Mouse (Mus musculus): ENCODE measurements around the gene Elf2. TPM values are rescaled to one million over a fixed set of nuclear protein-coding genes. Genes with fewer than 3 reads are reported as not detected.
"Not testable (repeated sequence)": the region's sequence is repeated elsewhere in the genome, so short reads cannot be mapped to it uniquely, and the experiment has no call there.

Gene Elf2
- polyA plus RNA-seq, 1 experiment from 2014 or later: 22.3 TPM

DNA sequence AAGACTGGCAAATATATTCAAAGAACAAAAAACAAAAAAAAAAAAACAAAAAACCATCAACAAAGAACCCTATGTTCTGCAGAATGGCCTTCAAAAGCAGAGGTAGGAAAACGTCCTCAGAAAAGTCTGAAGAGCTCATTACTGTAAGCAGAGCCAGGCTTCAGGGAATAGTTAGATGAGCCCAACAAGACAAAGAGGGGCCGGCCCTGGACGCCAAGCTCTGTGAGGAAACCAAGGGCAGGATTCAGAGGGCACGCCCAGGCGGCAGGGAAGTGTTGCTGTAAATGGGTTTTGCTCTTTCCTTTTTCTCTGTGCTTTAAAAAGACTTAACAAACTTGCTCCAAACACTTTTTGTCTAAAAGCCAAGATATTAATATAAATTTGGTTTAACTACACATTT lies 12.6 kb downstream of the Elf2 start:
- WGBS (ENCODE audit: insufficient replicate concordance): 76% methylated on average over 5 of the region's 5 CpGs
- peaks cover 34% of the 10 kb centered on the region for H3K36me3 ChIP-seq (replicated peaks)

DNA sequence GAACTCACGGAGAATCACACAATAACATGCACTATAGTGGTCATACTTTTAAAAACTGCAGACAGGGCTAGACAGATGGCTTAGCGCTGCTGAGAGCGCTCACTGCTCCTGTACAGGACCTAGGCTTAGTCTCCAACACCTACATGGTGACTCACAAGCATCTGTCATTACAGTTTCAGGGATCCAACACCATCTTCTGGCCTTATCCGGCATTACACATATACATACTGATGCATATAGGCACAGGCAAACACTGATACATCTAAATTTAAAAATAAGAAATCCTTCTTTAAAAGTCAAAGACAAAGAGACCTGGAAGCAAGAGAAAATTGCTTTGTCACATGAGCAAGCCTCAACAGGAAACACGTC lies 13.1 kb downstream of the Elf2 start:
- no peaks in the 10 kb centered on the region; the same call in 1 of the 2 replicates for H3K9me3 ChIP-seq (replicated peaks)
- no peak overlapping the region for H3K4me2 ChIP-seq
- peaks cover 24% of the 10 kb centered on the region for H3K4me1 ChIP-seq (replicated peaks)
- H3K27me3 ChIP-seq: no peaks in the 10 kb centered on the region
- 89% methylated on average over 5 of the region's 5 CpGs for WGBS (ENCODE audit: insufficient replicate concordance)
- H3K27ac ChIP-seq (replicated peaks): no peak overlapping the region
- H3K4me3 ChIP-seq (replicated peaks): no peak overlapping the region
- ATAC-seq (ENCODE audit: insufficient read depth): no peak
- no peak overlapping the region for H3K9ac ChIP-seq
- H3K36me3 ChIP-seq (replicated peaks): peaks cover 37% of the 10 kb centered on the region

More for the DNA sequence above, 12.6 kb downstream of the Elf2 start:
- H3K4me3 ChIP-seq (replicated peaks): no peak overlapping the region
- H3K27ac ChIP-seq (replicated peaks): no peak overlapping the region
- H3K27me3 ChIP-seq: no peaks in the 10 kb centered on the region
- H3K9me3 ChIP-seq (replicated peaks): no peaks in the 10 kb centered on the region; the same call in 1 of the 2 replicates
- ATAC-seq (ENCODE audit: insufficient read depth): no peak
- no peak overlapping the region for H3K4me2 ChIP-seq
- no peak overlapping the region for H3K9ac ChIP-seq
- peaks cover 24% of the 10 kb centered on the region for H3K4me1 ChIP-seq (replicated peaks)

DNA sequence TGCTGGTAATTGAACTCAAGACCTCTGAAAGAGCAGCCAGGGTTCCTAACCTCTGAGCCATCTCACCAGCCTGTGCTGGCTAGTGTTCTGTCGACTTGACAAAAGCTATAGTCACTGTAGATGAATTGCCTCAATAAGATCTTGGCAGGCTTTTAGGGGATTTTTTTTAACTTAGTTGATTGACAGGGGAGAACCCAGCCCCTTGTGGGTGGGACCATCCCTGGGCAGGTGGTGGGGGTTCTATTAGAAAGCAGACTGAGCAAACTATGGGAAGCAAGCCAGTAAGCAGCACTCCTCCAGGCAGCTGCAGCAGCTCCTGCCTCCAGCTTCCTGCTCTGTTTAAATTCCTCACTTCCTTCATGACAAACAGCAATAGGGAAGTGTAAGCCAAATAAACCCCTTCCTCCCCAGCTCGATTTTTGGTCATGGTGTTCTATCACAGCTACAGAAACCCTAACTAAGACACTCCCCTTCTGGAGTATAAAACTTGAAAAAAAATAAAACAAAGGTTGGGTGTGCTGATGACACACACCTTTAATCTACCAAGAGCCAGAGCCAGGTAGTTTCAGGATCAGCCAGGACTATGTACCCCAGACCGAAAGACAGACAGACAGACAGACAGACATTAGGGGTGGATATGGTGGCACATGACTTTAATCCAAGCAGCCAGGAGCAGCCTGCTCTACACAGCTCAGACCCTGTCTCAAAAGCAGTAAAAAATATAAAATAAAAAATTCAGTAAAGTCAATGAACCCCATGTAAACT lies 13.6 kb downstream of the Elf2 start:
- WGBS (ENCODE audit: insufficient replicate concordance): 63% methylated on average over 3 of the region's 3 CpGs
- no peak overlapping the region for H3K4me3 ChIP-seq (replicated peaks)
- no peak overlapping the region for H3K27ac ChIP-seq (replicated peaks)
- H3K27me3 ChIP-seq: no peaks in the 10 kb centered on the region
- no peak overlapping the region for H3K9ac ChIP-seq
- no peak for ATAC-seq (ENCODE audit: insufficient read depth)
- peaks cover 42% of the 10 kb centered on the region for H3K36me3 ChIP-seq (replicated peaks)
- no peak overlapping the region for H3K4me2 ChIP-seq
- H3K4me1 ChIP-seq (replicated peaks): peaks cover 24% of the 10 kb centered on the region
- no peaks in the 10 kb centered on the region; the same call in 1 of the 2 replicates for H3K9me3 ChIP-seq (replicated peaks)

GRCm38 (mm10) chr3:51325475-51325874 lies 15.0 kb downstream of the Elf2 start:
- Histone ChIP-seq H3K36me3 (replicated peaks) (peaks cover 55% of the 10 kb centered on the region), H3K27me3 (no peaks in the 10 kb centered on the region), H3K4me3 (replicated peaks) (no peak overlapping the region), H3K4me1 (replicated peaks) (peaks cover 19% of the 10 kb centered on the region), H3K4me2 (no peak overlapping the region), H3K9me3 (replicated peaks) (no peaks in the 10 kb centered on the region; the same call in 1 of the 2 replicates), H3K9ac (no peak overlapping the region), H3K27ac (replicated peaks) (no peak overlapping the region)
- no peak for ATAC-seq (ENCODE audit: insufficient read depth)
- 81% methylated on average over 1 of the region's 1 CpGs for WGBS (ENCODE audit: insufficient replicate concordance)

DNA sequence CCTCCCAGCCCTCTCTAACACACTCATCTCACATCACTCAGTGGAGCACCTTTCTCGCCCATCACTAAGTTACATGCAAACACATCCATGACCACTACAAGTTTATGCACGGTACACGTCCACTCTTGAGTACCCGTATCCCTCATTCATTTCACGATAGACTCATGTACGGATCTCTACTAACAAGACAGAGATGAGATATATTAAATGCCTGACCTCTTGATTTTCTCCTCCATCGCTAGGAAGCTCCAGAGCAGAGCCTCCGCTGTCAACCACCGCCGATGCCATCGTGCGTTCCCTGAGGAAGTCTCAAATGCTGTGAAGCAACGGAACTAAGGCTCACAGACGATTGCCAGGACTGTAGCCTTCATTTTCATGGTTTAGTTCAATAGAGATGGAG lies 17.5 kb downstream of the Elf2 start:
- no peak overlapping the region for H3K9ac ChIP-seq
- peaks cover 79% of the 10 kb centered on the region for H3K36me3 ChIP-seq (replicated peaks)
- H3K4me1 ChIP-seq (replicated peaks): 0 out of 2 replicates have a peak, but pooled peaks cover 7% of the 10 kb centered on the region
- no peak for ATAC-seq (ENCODE audit: insufficient read depth)
- no peak overlapping the region for H3K4me3 ChIP-seq (replicated peaks)
- no peak overlapping the region for H3K27ac ChIP-seq (replicated peaks)
- 91% methylated on average over 14 of the region's 14 CpGs for WGBS (ENCODE audit: insufficient replicate concordance)
- no peak overlapping the region for H3K4me2 ChIP-seq
- H3K27me3 ChIP-seq: no peaks in the 10 kb centered on the region
- no peaks in the 10 kb centered on the region; the same call in 1 of the 2 replicates for H3K9me3 ChIP-seq (replicated peaks)

GRCm38 (mm10) chr3:51322326-51322725 lies 18.1 kb downstream of the Elf2 start:
- H3K4me1 ChIP-seq (replicated peaks): 0 out of 2 replicates have a peak, but pooled peaks cover 12% of the 10 kb centered on the region
- no peak overlapping the region for H3K9ac ChIP-seq
- 92% methylated on average over 7 of the region's 7 CpGs for WGBS (ENCODE audit: insufficient replicate concordance)
- ATAC-seq (ENCODE audit: insufficient read depth): no peak
- no peaks in the 10 kb centered on the region; the same call in 1 of the 2 replicates for H3K9me3 ChIP-seq (replicated peaks)
- peaks cover 86% of the 10 kb centered on the region for H3K36me3 ChIP-seq (replicated peaks)
- H3K27ac ChIP-seq (replicated peaks): no peak overlapping the region
- H3K27me3 ChIP-seq: no peaks in the 10 kb centered on the region
- no peak overlapping the region for H3K4me2 ChIP-seq
- H3K4me3 ChIP-seq (replicated peaks): no peak overlapping the region

GRCm38 (mm10) chr3:51321141-51321540 lies 19.3 kb downstream of the Elf2 start:
- Histone ChIP-seq H3K4me2 (no peak overlapping the region), H3K9ac (no peak overlapping the region), H3K36me3 (replicated peaks) (peaks cover 88% of the 10 kb centered on the region), H3K27me3 (no peaks in the 10 kb centered on the region), H3K4me3 (replicated peaks) (no peak overlapping the region), H3K9me3 (replicated peaks) (no peaks in the 10 kb centered on the region; the same call in 1 of the 2 replicates), H3K27ac (replicated peaks) (no peak overlapping the region), H3K4me1 (replicated peaks) (0 out of 2 replicates have a peak, but pooled peaks cover 7% of the 10 kb centered on the region)
- no peak for ATAC-seq (ENCODE audit: insufficient read depth)
- 85% methylated on average over 5 of the region's 5 CpGs for WGBS (ENCODE audit: insufficient replicate concordance)

GRCm38 (mm10) chr3:51318053-51318452 lies 22.4 kb downstream of the Elf2 start:
- Histone ChIP-seq H3K4me1 (replicated peaks) (peaks cover 13% of the 10 kb centered on the region; the same call in 1 of the 2 replicates), H3K36me3 (replicated peaks) (peaks cover 91% of the 10 kb centered on the region)
- not testable (repeated sequence) for H3K9ac ChIP-seq; H3K27me3 ChIP-seq; H3K4me3 ChIP-seq (replicated peaks); ATAC-seq (ENCODE audit: insufficient read depth); H3K4me2 ChIP-seq; H3K9me3 ChIP-seq (replicated peaks); H3K27ac ChIP-seq (replicated peaks)
- 81% methylated on average over 3 of the region's 3 CpGs for WGBS (ENCODE audit: insufficient replicate concordance)

GRCm38 (mm10) chr3:51316876-51317275 lies 23.6 kb downstream of the Elf2 start:
- Histone ChIP-seq H3K36me3 (replicated peaks) (peaks cover 90% of the 10 kb centered on the region), H3K9me3 (replicated peaks) (no peaks in the 10 kb centered on the region), H3K27ac (replicated peaks) (no peak overlapping the region), H3K4me1 (replicated peaks) (peaks cover 13% of the 10 kb centered on the region; the same call in 1 of the 2 replicates), H3K9ac (no peak overlapping the region), H3K4me3 (replicated peaks) (no peak overlapping the region), H3K27me3 (no peaks in the 10 kb centered on the region), H3K4me2 (no peak overlapping the region)
- no peak for ATAC-seq (ENCODE audit: insufficient read depth)
- 81% methylated on average over 10 of the region's 10 CpGs for WGBS (ENCODE audit: insufficient replicate concordance)

GRCm38 (mm10) chr3:51311638-51312037 lies 28.8 kb downstream of the Elf2 start:
- Histone ChIP-seq H3K36me3 (replicated peaks) (peaks cover 64% of the 10 kb centered on the region), H3K4me1 (replicated peaks) (peaks cover 6% of the 10 kb centered on the region; the same call in 1 of the 2 replicates), H3K9ac (no peak overlapping the region), H3K4me2 (no peak overlapping the region), H3K9me3 (replicated peaks) (no peaks in the 10 kb centered on the region), H3K27me3 (no peaks in the 10 kb centered on the region), H3K4me3 (replicated peaks) (no peak overlapping the region), H3K27ac (replicated peaks) (no peak overlapping the region)
- ATAC-seq (ENCODE audit: insufficient read depth): no peak
- WGBS (ENCODE audit: insufficient replicate concordance): 33% methylated on average over 9 of the region's 9 CpGs

DNA sequence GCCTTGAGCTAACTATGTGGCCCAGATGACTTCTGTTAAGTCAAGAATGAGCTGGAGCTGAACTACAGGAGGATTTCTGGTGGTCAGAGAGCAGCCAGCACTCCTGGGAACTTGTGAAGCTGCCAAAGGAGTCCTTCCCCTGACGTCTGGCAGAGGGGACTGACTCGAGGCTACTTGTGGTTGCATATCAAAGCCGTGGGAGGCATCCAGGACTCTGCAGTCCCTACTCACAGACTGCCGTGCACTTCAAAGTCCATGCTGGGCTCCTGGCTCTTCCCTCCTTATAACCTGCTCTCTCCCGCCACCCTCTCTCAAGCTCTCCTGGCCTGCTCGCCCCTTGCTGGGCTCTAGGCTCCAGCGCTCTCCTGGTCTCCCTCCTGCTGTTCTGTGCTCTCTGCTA lies 30.4 kb downstream of the Elf2 start:
- Histone ChIP-seq H3K9ac (no peak overlapping the region), H3K4me2 (no peak overlapping the region), H3K9me3 (replicated peaks) (no peaks in the 10 kb centered on the region), H3K4me1 (replicated peaks) (peaks cover 5% of the 10 kb centered on the region; the same call in 1 of the 2 replicates), H3K36me3 (replicated peaks) (peaks cover 66% of the 10 kb centered on the region), H3K27ac (replicated peaks) (no peak overlapping the region), H3K4me3 (replicated peaks) (no peak overlapping the region), H3K27me3 (no peaks in the 10 kb centered on the region)
- WGBS (ENCODE audit: insufficient replicate concordance): 72% methylated on average over 7 of the region's 7 CpGs
- ATAC-seq (ENCODE audit: insufficient read depth): no peak

Measured in liver, embryonic 15.5 days (tissue).